Mouse (Mus musculus) E14TG2a.4 (cell line): ENCODE results near the gene Myod1.

Experiments used
- CTCF ChIP-seq: conservative IDR thresholded peaks from 2 replicates; pipeline ENCODE4 v1.5.1; 2014; ENCODE audit warnings: low read length
- NANOG ChIP-seq: IDR thresholded peaks from 2 replicates; pipeline ENCODE4 v1.6.1; 2014; ENCODE audit warnings: borderline replicate concordance, low read length, mixed read lengths
- POU5F1 ChIP-seq: IDR thresholded peaks from 2 replicates; pipeline ENCODE4 v1.6.1; 2014; ENCODE audit warnings: low read length, borderline replicate concordance

GRCm38 (mm10) chr7:46340295-46340694 lies 36.0 kb upstream of the Myod1 start:
- TF ChIP-seq CTCF: no peak
- TF ChIP-seq POU5F1: no peak
- TF ChIP-seq NANOG: no peak
